Mouse (Mus musculus) neural tube, embryonic 14.5 days (tissue): Measurements from ENCODE around the gene Vav3. TPM values are rescaled to one million over a fixed set of nuclear protein-coding genes. Genes with fewer than 3 reads are reported as not detected.

ENCODE experiments used
- ATAC-seq: fragments of 200-750 bp; cut with Nextera tagmentation; 2 replicates; pipeline ENCODE4 v1.8.0; 2017; ENCODE audit warnings: low read depth, mild to moderate bottlenecking, moderate TSS enrichment, moderate library complexity
- H3K27ac ChIP-seq: fragments of 300-500 bp; sonication (generic); 2 replicates; pipeline ENCODE4 v1.5.1; 2014; ENCODE audit warnings: low read depth, mild to moderate bottlenecking, control low read depth, low read length, moderate library complexity, mixed read lengths
- H3K27me3 ChIP-seq: fragments of 300-500 bp; sonication (generic); 2 replicates; pipeline ENCODE4 v1.6.1; 2014; ENCODE audit warnings: low read length; ENCODE audit not compliant: control insufficient read depth, insufficient read depth
- H3K36me3 ChIP-seq: fragments of 300-500 bp; sonication (generic); 2 replicates; pipeline ENCODE4 v1.6.1; 2014; ENCODE audit warnings: low read length, mixed read lengths; ENCODE audit not compliant: control insufficient read depth, insufficient read depth
- H3K4me1 ChIP-seq: fragments of 300-500 bp; sonication (generic); 2 replicates; pipeline ENCODE4 v1.6.1; 2014; ENCODE audit warnings: low read length; ENCODE audit not compliant: control insufficient read depth, insufficient read depth
- H3K4me2 ChIP-seq: fragments of 300-500 bp; sonication (generic); 2 replicates; pipeline ENCODE4 v1.6.1; 2014; ENCODE audit warnings: mild to moderate bottlenecking, low read depth, low read length, control low read depth
- H3K4me3 ChIP-seq: fragments of 300-500 bp; sonication (generic); 2 replicates; pipeline ENCODE4 v1.5.1; 2014; ENCODE audit warnings: low read depth, low read length, control low read depth, mixed read lengths
- H3K9ac ChIP-seq: fragments of 300-500 bp; sonication (generic); replicated peaks from 2 replicates; pipeline ENCODE4 v1.6.1; 2014; ENCODE audit warnings: low read depth, mild to moderate bottlenecking, control low read depth, low read length, mixed read lengths
- H3K9me3 ChIP-seq: fragments of 300-500 bp; sonication (generic); 2 replicates; pipeline ENCODE4 v1.6.1; 2016; ENCODE audit warnings: low read length; ENCODE audit not compliant: control insufficient read depth
- WGBS: fragments of 180-500 bp; shearing (Covaris S2); extraction: QIAGEN DNeasy Blood & Tissue Kit; methylation state at CpG from one replicate; pipeline ENCODE4 v1.1.7; 2014; 5-methylcytosine and 5-hydroxymethylcytosine counted together
- polyA plus RNA-seq: library from polyadenylated mRNA; unstranded; fragments of >200 nt; fragmentation: Nextera tagmentation; extraction: Ambion mirVana; gene quantifications from 2 replicates; pipeline ENCODE4 v1.2.1, GENCODE M21; 2014

Gene Vav3
- polyA plus RNA-seq, 1 experiment from 2014 or later, result 13.3 TPM

- H3K4me1 ChIP-seq, result no peaks in the 10 kb centered on the region
- 88% methylated on average over 5 of the region's 5 CpGs for WGBS
- H3K36me3 ChIP-seq, result no peaks in the 10 kb centered on the region
- H3K4me2 ChIP-seq, result no peak overlapping the region
- no peaks in the 10 kb centered on the region for H3K9me3 ChIP-seq
- no peak overlapping the region for H3K4me3 ChIP-seq
- H3K27me3 ChIP-seq, result no peaks in the 10 kb centered on the region
- H3K27ac ChIP-seq, result no peak overlapping the region
- H3K9ac ChIP-seq, result no peak overlapping the region
- no peak for ATAC-seq
Measured at GRCm38 (mm10) chr3:109401527-109401926, 61.1 kb downstream of the Vav3 start.

GRCm38 (mm10) chr3:109411294-109411693 is 70.8 kb downstream of the Vav3 start:
- Histone ChIP-seq H3K9me3 (no peaks in the 10 kb centered on the region), H3K4me1 (no peaks in the 10 kb centered on the region), H3K9ac (no peak overlapping the region), H3K36me3 (no peaks in the 10 kb centered on the region), H3K27ac (no peak overlapping the region), H3K4me2 (no peak overlapping the region), H3K4me3 (no peak overlapping the region), H3K27me3 (no peaks in the 10 kb centered on the region)
- WGBS, result 90% methylated on average over 3 of the region's 3 CpGs
- no peak for ATAC-seq

GRCm38 (mm10) chr3:109420403-109420802 is 80.0 kb downstream of the Vav3 start:
- H3K9me3 ChIP-seq, result no peaks in the 10 kb centered on the region
- no peak overlapping the region for H3K27ac ChIP-seq
- no peaks in the 10 kb centered on the region for H3K36me3 ChIP-seq
- H3K4me1 ChIP-seq, result no peaks in the 10 kb centered on the region; the same call in 1 of the 2 replicates
- ATAC-seq, result peak; percentile 38; the same call in 1 of the 2 replicates
- no peak overlapping the region for H3K9ac ChIP-seq
- 32% methylated on average over 3 of the region's 3 CpGs for WGBS
- no peak overlapping the region for H3K4me2 ChIP-seq
- no peak overlapping the region for H3K4me3 ChIP-seq
- H3K27me3 ChIP-seq, result no peaks in the 10 kb centered on the region

GRCm38 (mm10) chr3:109421019-109421418 is 80.6 kb downstream of the Vav3 start:
- H3K27me3 ChIP-seq, result no peaks in the 10 kb centered on the region
- no peaks in the 10 kb centered on the region for H3K9me3 ChIP-seq
- no peak overlapping the region for H3K4me3 ChIP-seq
- 11% methylated on average over 3 of the region's 3 CpGs for WGBS
- no peaks in the 10 kb centered on the region for H3K36me3 ChIP-seq
- no peak overlapping the region for H3K9ac ChIP-seq
- peak; percentile 91 for ATAC-seq
- no peak overlapping the region for H3K4me2 ChIP-seq
- H3K27ac ChIP-seq, result no peak overlapping the region
- no peaks in the 10 kb centered on the region; the same call in 1 of the 2 replicates for H3K4me1 ChIP-seq

- no peak for ATAC-seq
- H3K9me3 ChIP-seq, result no peaks in the 10 kb centered on the region
- no peaks in the 10 kb centered on the region for H3K36me3 ChIP-seq
- H3K27ac ChIP-seq, result no peak overlapping the region
- no peak overlapping the region for H3K4me3 ChIP-seq
- no peak overlapping the region for H3K9ac ChIP-seq
- WGBS, result 73% methylated on average over 5 of the region's 5 CpGs
- no peaks in the 10 kb centered on the region; the same call in 1 of the 2 replicates for H3K4me1 ChIP-seq
- H3K4me2 ChIP-seq, result no peak overlapping the region
- H3K27me3 ChIP-seq, result no peaks in the 10 kb centered on the region
Measured at GRCm38 (mm10) chr3:109423440-109424079, 83.1 kb downstream of the Vav3 start.

GRCm38 (mm10) chr3:109431285-109431684 is 90.8 kb downstream of the Vav3 start:
- H3K27ac ChIP-seq, result no peak overlapping the region
- no peaks in the 10 kb centered on the region for H3K36me3 ChIP-seq
- no peak overlapping the region for H3K9ac ChIP-seq
- H3K4me1 ChIP-seq, result no peaks in the 10 kb centered on the region
- no peak overlapping the region for H3K4me2 ChIP-seq
- 55% methylated on average over 1 of the region's 1 CpGs for WGBS
- no peaks in the 10 kb centered on the region for H3K27me3 ChIP-seq
- ATAC-seq, result peak; percentile 63; the same call in 1 of the 2 replicates
- H3K4me3 ChIP-seq, result no peak overlapping the region
- H3K9me3 ChIP-seq, result no peaks in the 10 kb centered on the region

GRCm38 (mm10) chr3:109438552-109438951 is 98.1 kb downstream of the Vav3 start:
- Histone ChIP-seq H3K27ac (no peak overlapping the region), H3K4me3 (no peak overlapping the region), H3K9ac (no peak overlapping the region), H3K27me3 (no peaks in the 10 kb centered on the region), H3K9me3 (no peaks in the 10 kb centered on the region), H3K36me3 (no peaks in the 10 kb centered on the region), H3K4me2 (no peak overlapping the region), H3K4me1 (no peaks in the 10 kb centered on the region)
- WGBS, result 92% methylated on average over 2 of the region's 2 CpGs
- ATAC-seq, result no peak

- H3K9me3 ChIP-seq, result no peaks in the 10 kb centered on the region
- no peak overlapping the region for H3K4me3 ChIP-seq
- 83% methylated on average over 8 of the region's 8 CpGs for WGBS
- no peak for ATAC-seq
- no peak overlapping the region for H3K4me2 ChIP-seq
- H3K27ac ChIP-seq, result no peak overlapping the region
- no peak overlapping the region for H3K9ac ChIP-seq
- no peaks in the 10 kb centered on the region for H3K4me1 ChIP-seq
- H3K36me3 ChIP-seq, result no peaks in the 10 kb centered on the region
- no peaks in the 10 kb centered on the region for H3K27me3 ChIP-seq
Measured at GRCm38 (mm10) chr3:109439253-109439652, 98.8 kb downstream of the Vav3 start.

- peak; percentile 38; the same call in 1 of the 2 replicates for ATAC-seq
- Histone ChIP-seq H3K4me1 (no peaks in the 10 kb centered on the region), H3K36me3 (no peaks in the 10 kb centered on the region), H3K9me3 (no peaks in the 10 kb centered on the region), H3K4me3 (no peak overlapping the region), H3K27ac (no peak overlapping the region), H3K27me3 (no peaks in the 10 kb centered on the region), H3K4me2 (no peak overlapping the region), H3K9ac (no peak overlapping the region)
- 67% methylated on average over 6 of the region's 6 CpGs for WGBS
Measured at GRCm38 (mm10) chr3:109440001-109440400, 99.5 kb downstream of the Vav3 start.
